Mouse (Mus musculus) fibroblast of lung, adult 2 months (primary cell): ENCODE measurements around the gene Gm49380.

Experiments used
- DNase-seq: peaks from one replicate; pipeline ENCODE4 v3.0.0-alpha.2; 2011; ENCODE audit warnings: low read depth

Gm49380 gene

GRCm38 (mm10) chr9:44113105-44113789, at the start of gene Gm49380, which contains the start of gene Rnf26:
Gm49380 (minus strand) TSS chr9:44113500.
Rnf26 (minus strand) TSS chr9:44113517.
- DNase-seq: peak; percentile 97

DNA sequence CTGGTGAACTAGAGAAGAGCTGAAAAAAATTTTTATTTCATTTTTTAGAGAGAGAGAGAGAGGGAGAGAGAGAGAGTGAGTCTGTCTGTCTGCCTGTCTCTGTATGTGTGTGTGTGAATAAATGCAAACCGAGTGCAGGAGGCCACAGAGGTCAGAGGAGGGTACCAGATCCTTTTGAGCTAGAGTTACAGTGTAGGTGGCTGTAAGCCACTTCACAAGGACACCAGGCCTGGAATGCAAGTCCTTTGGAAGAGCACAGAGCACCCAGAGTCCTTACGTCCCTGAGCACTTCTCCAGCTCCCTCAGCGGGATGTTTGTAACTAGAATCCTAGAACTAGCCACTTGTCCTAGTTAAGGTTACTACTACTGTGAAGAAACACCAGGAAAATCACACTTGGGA, 46.6 kb upstream of the Gm49380 start:
- DNase-seq: no peak

GRCm38 (mm10) chr9:44147290-44147689, 34.0 kb upstream of the Gm49380 start:
- no peak for DNase-seq

- DNase-seq: no peak
These were observed 31.4 kb upstream of the Gm49380 start for GRCm38 (mm10) chr9:44144718-44145060.

DNA sequence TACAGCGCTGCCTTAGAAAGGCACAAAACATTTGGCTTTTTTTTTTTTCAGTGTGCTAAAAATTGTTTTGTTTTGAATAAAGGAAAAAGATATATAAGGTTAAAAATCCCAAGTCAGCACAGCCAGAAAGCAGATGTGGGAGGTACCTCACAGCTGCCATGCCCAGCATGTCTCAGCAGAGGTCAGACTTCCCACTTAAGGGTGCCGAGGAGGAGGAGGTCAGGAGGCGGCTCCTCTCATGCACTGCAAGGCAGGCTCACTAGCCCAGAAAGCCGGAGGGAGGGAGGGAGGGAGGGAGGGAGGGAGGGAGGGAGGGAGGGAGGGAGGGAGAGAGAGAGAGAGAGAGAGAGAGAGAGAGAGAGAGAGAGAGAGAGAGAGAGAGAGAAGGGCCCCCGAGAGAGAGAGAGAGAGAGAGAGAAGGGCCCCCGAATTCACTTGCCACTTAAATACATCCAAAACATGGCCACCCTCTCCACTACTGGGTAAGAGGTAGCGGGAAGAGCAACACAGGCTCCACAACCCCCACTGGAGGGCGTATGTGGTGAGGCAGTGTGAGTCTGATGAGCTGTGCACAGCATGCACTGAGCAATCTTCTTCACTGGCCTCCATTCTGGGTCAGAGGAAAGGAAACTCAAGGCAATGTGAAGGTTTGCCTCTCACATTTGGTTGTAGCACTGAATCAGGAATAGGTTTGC, 30.9 kb upstream of the Gm49380 start:
- DNase-seq: no peak

DNA sequence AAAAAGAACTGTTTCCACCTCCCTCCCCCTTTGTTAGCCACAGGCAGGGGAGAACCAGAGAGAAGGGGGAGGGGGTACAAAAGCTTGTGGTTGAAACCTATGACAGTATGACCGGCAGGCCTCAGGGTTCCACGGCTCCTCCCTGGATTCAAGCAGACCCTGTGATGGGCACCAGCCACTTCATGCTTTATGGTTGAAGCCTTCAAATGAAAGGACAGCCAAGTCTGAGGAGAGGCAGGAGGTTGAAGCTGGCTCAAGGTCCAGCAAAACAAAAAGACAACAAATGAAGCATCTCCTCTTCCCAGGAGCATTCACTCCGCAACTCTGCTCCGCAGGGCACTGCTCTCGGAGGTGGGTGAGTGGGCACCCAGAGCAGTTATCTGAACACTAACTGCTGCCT, 30.1 kb upstream of the Gm49380 start:
- no peak for DNase-seq

GRCm38 (mm10) chr9:44141951-44142350, 28.7 kb upstream of the Gm49380 start:
- no peak for DNase-seq

DNA sequence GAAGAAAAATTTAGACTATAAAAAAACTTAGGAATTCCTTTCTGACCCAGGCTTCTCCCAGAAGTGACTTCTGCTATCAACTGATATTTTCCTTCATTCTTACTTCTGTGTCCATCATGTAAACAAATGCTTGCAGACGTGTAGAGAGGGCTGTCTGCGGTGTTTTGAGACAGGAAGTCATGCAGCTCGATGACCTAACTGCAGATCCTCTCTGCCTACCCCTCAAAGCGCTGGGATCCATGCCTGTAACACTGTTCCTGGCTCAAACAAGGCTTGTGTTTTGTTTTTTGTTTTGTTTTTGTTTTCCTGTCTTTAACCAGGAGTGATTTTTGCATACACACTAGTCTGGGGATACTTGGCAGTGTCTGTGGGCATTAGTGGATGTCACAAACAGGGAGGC, 24.5 kb upstream of the Gm49380 start:
- DNase-seq: no peak

- no peak for DNase-seq
These were observed 22.6 kb upstream of the Gm49380 start for GRCm38 (mm10) chr9:44135731-44136411.

GRCm38 (mm10) chr9:44134851-44135730, 21.8 kb upstream of the Gm49380 start:
- no peak for DNase-seq

DNA sequence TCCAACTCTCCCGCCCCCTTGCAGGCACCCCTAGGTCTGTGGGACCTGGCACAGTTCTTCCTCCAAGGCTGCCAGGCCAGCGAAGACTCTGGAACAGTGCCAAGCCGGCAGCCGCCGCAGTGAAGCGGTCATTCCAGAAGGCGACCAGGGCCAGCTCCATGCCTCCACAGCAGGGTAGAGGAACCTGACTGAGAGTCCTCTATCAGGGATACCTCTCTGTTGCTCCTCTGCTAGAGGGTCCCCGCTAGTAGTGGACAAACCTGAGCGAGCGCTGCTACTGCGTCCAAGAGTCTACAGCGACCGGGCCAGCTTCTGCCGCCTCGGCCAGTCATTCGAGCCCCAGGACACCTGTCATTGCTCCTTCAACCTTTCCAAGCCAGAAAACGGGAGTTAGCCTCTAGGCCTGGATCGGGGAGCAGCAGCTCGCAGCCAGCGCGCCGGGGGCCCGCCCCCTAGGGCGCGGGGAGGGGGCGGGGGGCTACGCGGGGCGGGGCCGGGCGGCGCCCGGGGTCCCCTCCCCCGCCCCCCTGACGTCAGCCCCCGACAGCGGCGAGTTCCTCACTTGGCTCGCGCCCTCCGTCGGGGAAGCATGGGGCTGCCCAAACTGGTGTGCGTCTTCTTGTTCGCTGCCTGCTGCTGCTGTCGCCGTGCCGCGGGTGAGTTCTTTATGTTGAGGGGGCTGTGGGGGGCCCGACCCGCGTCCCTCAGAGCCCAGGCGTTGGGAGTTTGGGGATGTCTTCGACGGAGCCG, 21.0 kb upstream of the Gm49380 start, which contains the start of gene Mcam:
Gene Mcam, plus strand, starts transcription at position 369 of the 750 bp plus-strand sequence.
- no peak for DNase-seq

- DNase-seq: no peak
These were observed 20.0 kb upstream of the Gm49380 start for GRCm38 (mm10) chr9:44133287-44133686.

- DNase-seq: no peak
These were observed 18.9 kb upstream of the Gm49380 start for GRCm38 (mm10) chr9:44132200-44132599.

DNA sequence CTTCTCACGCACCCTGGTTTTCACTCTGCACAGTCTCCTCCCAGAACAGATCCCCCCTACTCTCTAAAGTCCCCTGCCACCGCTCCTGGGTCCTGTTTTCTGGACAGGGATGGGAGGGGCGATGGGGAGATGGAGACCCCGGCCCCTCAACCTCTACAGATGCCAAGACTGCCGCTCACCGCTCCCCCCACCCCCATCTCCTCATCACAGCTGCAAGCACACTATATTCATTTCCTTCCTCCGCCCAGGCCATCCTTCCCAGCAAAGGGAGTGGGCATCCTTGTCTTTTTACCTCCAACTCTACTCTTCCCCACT, 17.9 kb upstream of the Gm49380 start:
- DNase-seq: no peak

- no peak for DNase-seq
These were observed 17.4 kb upstream of the Gm49380 start for GRCm38 (mm10) chr9:44130581-44131275.

- DNase-seq: no peak
These were observed 16.7 kb upstream of the Gm49380 start for GRCm38 (mm10) chr9:44130034-44130433.

GRCm38 (mm10) chr9:44129633-44130032, 16.3 kb upstream of the Gm49380 start:
- no peak for DNase-seq

GRCm38 (mm10) chr9:44127351-44127801, 14.1 kb upstream of the Gm49380 start:
- no peak for DNase-seq

DNA sequence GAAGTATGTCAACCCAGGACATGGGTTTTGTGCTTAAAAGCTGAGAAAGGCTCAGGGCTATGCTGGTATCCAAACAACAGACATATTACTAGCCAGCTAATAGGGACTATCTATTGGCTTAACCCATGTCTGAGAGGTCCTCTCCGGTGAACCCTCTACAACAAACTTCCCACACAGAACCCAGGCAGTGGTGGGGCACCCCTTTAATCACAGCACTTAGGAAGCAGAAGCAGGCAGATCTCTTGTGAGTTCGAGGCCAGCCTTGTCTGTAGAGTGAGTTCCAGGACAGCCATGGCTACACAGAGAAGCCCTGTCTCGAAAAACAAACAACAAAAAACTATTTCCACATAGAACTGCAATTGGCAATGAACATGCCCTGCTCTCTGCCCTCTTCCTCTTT, 13.4 kb upstream of the Gm49380 start:
- DNase-seq: no peak

GRCm38 (mm10) chr9:44125546-44126428, 12.5 kb upstream of the Gm49380 start:
- peak; percentile 67 for DNase-seq
